Mouse (Mus musculus) heart, adult 2 months (tissue): ENCODE results near the gene Efcab6.

ENCODE experiments used
- CTCF ChIP-seq: fragments of 200-600 bp; IDR thresholded peaks from 2 replicates; pipeline ENCODE4 v1.8.1; 2022; ENCODE audit warnings: antibody characterized with exemption, mild to moderate bottlenecking, moderate library complexity
- EP300 ChIP-seq: fragments of 200-500 bp; IDR thresholded peaks from 2 replicates; pipeline ENCODE4 v1.6.1; 2011; ENCODE audit warnings: low read depth, low read length, control low read depth; ENCODE audit not compliant: insufficient read depth
- POLR2A ChIP-seq: fragments of 200-500 bp; IDR thresholded peaks from 2 replicates; pipeline ENCODE4 v1.6.1; 2011; ENCODE audit warnings: mild to moderate bottlenecking, low read depth, low read length, control low read depth; ENCODE audit not compliant: insufficient read depth

GRCm38 (mm10) chr15:84025651-84026050, 39.5 kb downstream of the Efcab6 start:
- TF ChIP-seq POLR2A (no peak), CTCF (no peak), EP300 (no peak)
